Mouse (Mus musculus) forebrain, embryonic 14.5 days (tissue): Measurements from ENCODE around the gene Rhd. TPM values are rescaled to one million over a fixed set of nuclear protein-coding genes. Genes with fewer than 3 reads are reported as not detected.

Source experiments
- ATAC-seq: fragments of 200-750 bp; cut with Nextera tagmentation; 2 replicates; pipeline ENCODE4 v1.8.0; 2017; ENCODE audit warnings: mild to moderate bottlenecking, moderate library complexity
- DNase-seq: peaks from one replicate; pipeline ENCODE4 v3.0.0-alpha.2; 2015; ENCODE audit warnings: low spot score
- H3K27ac ChIP-seq: fragments of 300-500 bp; sonication (generic); 2 replicates; pipeline ENCODE4 v1.5.1; 2014; ENCODE audit warnings: low read depth, mild to moderate bottlenecking, control low read depth, low read length, moderate library complexity
- H3K27me3 ChIP-seq: fragments of 300-500 bp; sonication (generic); replicated peaks from 2 replicates; pipeline ENCODE4 v1.6.1; 2014; ENCODE audit warnings: low read length, control low read depth, mixed read lengths; ENCODE audit not compliant: control insufficient read depth, insufficient read depth
- H3K36me3 ChIP-seq: fragments of 300-500 bp; sonication (generic); 2 replicates; pipeline ENCODE4 v1.6.1; 2014; ENCODE audit warnings: low read length, control low read depth; ENCODE audit not compliant: control insufficient read depth, insufficient read depth
- H3K4me1 ChIP-seq: fragments of 300-500 bp; sonication (generic); 2 replicates; pipeline ENCODE4 v1.6.1; 2014; ENCODE audit warnings: antibody characterized with exemption, low read length, control low read depth; ENCODE audit not compliant: control insufficient read depth, insufficient read depth
- H3K4me2 ChIP-seq: fragments of 300-500 bp; sonication (generic); 2 replicates; pipeline ENCODE4 v1.6.1; 2014; ENCODE audit warnings: mild to moderate bottlenecking, control low read depth, low read length
- H3K4me3 ChIP-seq: fragments of 300-500 bp; sonication (generic); 2 replicates; pipeline ENCODE4 v1.5.1; 2014; ENCODE audit warnings: low read depth, low read length, control low read depth
- H3K9ac ChIP-seq: fragments of 300-500 bp; sonication (generic); 2 replicates; pipeline ENCODE4 v1.6.1; 2014; ENCODE audit warnings: mild to moderate bottlenecking, low read length, control low read depth, moderate library complexity
- H3K9me3 ChIP-seq: fragments of 300-500 bp; sonication (generic); replicated peaks from 2 replicates; pipeline ENCODE4 v1.6.1; 2016; ENCODE audit warnings: low read length, control low read depth, mixed read lengths; ENCODE audit not compliant: control insufficient read depth
- WGBS: fragments of 180-500 bp; shearing (Covaris S2); extraction: QIAGEN DNeasy Blood & Tissue Kit; methylation state at CpG from one replicate; pipeline ENCODE4 v1.1.7; 2014; 5-methylcytosine and 5-hydroxymethylcytosine counted together
- polyA plus RNA-seq: library from polyadenylated mRNA; unstranded; fragments of >200 nt; fragmentation: Nextera tagmentation; extraction: Ambion mirVana; gene quantifications from 2 replicates; pipeline ENCODE4 v1.2.1, GENCODE M21; 2014

The Rhd gene
- polyA plus RNA-seq, 1 experiment from 2014 or later, result 0.99 TPM

DNA sequence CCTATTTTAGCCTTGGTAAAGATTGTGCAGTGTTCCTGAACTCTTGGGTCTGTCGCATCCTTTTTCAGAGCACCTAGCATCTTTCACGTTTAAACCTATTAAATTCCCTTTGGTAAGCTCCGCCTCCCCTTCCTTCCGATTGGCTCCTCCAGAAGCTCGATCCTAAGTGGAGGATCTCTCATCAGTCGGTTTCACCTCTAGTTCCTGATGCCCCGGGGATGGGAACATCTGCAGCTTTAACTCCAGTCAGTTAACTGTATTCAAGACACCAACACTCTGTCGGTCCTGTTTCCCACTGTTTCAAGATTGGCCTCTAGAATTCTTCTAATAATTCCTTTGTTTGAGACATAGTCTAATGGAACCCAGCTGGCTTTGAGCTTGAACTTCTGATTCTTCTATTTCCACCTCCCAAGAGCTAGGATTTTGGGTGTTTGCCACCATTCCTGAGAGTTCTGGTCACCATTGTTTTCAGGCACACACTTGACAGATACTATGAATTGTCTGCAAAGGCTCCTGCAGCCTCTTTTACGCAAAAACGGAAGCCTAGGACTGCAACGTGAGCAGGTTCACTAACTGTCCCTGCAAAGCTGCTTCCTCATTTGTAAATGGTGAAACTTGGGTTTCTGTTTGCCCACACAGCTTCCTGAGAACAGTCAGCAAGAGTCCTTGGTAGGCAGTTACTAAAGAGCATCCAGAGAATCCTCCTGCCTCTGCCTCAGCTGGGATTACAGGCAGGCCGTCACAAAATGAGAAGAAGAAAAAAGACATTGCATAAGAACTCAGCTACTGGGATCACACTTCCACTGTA, 55.6 kb downstream of the Rhd start:
- ATAC-seq (no peak), DNase-seq (no peak)
- no peak overlapping the region for H3K4me3 ChIP-seq
- H3K9ac ChIP-seq, result no peak overlapping the region
- H3K9me3 ChIP-seq, result no peaks in the 10 kb centered on the region
- WGBS, result 41% methylated on average over 12 of the region's 12 CpGs
- H3K36me3 ChIP-seq, result peaks cover 3% of the 10 kb centered on the region; the same call in 1 of the 2 replicates
- H3K4me2 ChIP-seq, result no peak overlapping the region
- H3K4me1 ChIP-seq, result peaks cover 14% of the 10 kb centered on the region
- no peaks in the 10 kb centered on the region for H3K27me3 ChIP-seq
- H3K27ac ChIP-seq, result no peak overlapping the region

DNA sequence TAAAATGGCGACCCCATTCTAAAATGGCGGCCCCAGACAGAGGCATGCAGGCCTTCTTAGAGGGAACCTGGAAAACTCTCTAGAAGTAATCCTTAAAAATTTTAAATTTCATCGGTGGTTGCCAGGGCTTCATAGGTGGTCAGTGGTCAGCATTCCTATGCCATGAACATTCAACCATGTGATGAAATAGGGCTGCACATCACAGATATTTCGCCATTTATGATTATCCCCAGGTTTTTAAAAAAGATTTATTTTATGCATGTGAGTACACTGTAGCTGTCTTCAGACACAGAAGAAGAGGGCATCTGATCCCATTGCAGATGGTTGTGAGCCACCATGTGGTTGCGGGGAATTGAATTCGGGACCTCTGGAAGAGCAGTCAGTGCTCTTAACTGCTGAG, 56.3 kb downstream of the Rhd start:
- Histone ChIP-seq H3K9ac (no peak overlapping the region), H3K36me3 (peaks cover 10% of the 10 kb centered on the region), H3K4me2 (no peak overlapping the region), H3K27ac (no peak overlapping the region), H3K9me3 (no peaks in the 10 kb centered on the region), H3K4me3 (no peak overlapping the region), H3K27me3 (no peaks in the 10 kb centered on the region), H3K4me1 (peaks cover 16% of the 10 kb centered on the region)
- DNase-seq, result no peak
- ATAC-seq, result no peak
- 99% methylated on average over 6 of the region's 6 CpGs for WGBS

DNA sequence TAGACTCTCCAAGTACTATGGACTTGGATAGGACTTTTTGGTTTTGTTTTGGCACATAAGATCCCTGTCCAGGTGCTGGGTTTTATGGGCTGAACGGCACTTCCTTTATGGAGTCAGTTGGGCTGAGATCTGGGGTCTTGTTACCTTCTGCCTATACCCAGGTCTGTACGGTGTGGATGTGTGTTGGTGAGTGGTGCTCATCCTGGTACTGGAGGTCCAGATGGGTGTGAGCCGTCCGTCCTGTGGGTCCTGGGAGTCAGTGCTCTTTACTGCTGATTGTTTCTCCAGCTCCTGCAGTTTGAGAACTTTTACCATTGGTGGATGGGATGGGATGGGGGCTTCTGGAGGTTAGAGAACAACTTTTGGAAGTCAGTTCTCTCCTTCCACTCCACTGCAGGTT, 57.4 kb downstream of the Rhd start:
- no peak overlapping the region for H3K4me3 ChIP-seq
- no peak for ATAC-seq
- no peak overlapping the region for H3K27ac ChIP-seq
- H3K9ac ChIP-seq, result no peak overlapping the region
- peaks cover 20% of the 10 kb centered on the region for H3K36me3 ChIP-seq
- peaks cover 22% of the 10 kb centered on the region for H3K4me1 ChIP-seq
- no peaks in the 10 kb centered on the region for H3K27me3 ChIP-seq
- H3K4me2 ChIP-seq, result no peak overlapping the region
- H3K9me3 ChIP-seq, result no peaks in the 10 kb centered on the region
- 96% methylated on average over 4 of the region's 4 CpGs for WGBS
- no peak for DNase-seq

DNA sequence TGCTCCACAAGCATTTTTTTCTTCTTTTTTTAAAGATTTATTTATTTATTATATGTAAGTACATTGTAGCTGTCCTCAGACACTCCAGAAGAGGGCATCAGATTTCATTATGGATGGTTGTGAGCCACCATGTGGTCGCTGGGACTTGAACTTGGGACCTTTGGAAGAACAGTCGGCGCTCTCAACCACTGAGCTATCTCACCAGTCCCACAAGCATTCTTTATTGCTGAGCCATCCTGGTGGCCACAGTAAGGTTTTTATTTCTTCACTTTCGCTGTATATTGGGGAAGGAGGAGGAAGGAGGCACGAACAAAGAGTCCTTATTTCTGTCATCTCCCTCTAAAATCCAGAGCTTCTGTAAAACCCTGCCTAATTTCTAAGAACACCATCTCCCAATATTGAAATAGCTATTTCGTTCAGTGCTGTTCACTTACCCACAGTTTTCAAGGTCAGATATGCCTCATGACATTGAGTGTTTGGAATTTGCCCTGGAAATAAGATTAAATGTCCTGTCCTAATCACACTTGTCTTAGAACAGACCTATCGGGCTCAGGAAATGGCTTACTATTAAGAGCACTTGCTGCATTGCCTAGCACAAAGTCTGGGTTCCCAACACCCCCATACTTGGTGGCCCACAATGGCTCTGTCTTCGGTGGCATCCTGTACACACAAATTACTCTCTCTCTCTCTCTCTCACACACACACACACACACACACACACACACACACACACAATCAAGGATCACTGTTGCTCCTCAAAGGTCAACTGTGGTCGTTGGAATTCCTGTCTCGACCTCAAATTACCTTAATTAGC, 58.0 kb downstream of the Rhd start:
- peak overlapping the region; percentile 100 for H3K4me3 ChIP-seq
- 60% methylated on average over 10 of the region's 10 CpGs for WGBS
- peak overlapping the region; percentile 97 for H3K4me2 ChIP-seq
- H3K27ac ChIP-seq, result peak overlapping the region; percentile 82
- H3K27me3 ChIP-seq, result no peaks in the 10 kb centered on the region
- peaks cover 22% of the 10 kb centered on the region for H3K4me1 ChIP-seq
- H3K9me3 ChIP-seq, result no peaks in the 10 kb centered on the region
- peak overlapping the region; percentile 73 for H3K9ac ChIP-seq
- peak; percentile 3; the same call in 1 of the 2 replicates for ATAC-seq
- no peak for DNase-seq
- H3K36me3 ChIP-seq, result peaks cover 25% of the 10 kb centered on the region

DNA sequence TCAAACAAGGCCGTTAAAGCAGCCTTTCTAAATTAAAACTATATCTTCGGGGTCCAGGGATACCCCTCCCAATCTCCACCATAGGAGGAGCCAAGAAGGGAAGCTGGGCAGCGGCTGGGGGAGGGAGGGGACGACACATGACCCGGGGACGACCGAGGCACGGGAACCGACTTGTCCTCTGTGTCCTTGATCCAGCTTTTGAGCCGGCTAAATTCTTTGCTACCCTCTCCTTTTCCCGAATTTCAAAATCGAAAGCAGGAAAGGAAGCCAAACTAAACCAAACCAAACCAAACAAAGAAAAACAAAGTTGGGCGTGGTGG, 58.5 kb downstream of the Rhd start:
- DNase-seq (peak; percentile 65), ATAC-seq (peak; percentile 66)
- Histone ChIP-seq H3K4me2 (peak overlapping the region; percentile 97), H3K9me3 (no peaks in the 10 kb centered on the region), H3K27ac (peak overlapping the region; percentile 82), H3K4me1 (peaks cover 22% of the 10 kb centered on the region), H3K27me3 (no peaks in the 10 kb centered on the region), H3K4me3 (peak overlapping the region; percentile 100), H3K9ac (peak overlapping the region; percentile 73), H3K36me3 (peaks cover 31% of the 10 kb centered on the region)
- under 1% methylated on average over 13 of the region's 13 CpGs for WGBS

DNA sequence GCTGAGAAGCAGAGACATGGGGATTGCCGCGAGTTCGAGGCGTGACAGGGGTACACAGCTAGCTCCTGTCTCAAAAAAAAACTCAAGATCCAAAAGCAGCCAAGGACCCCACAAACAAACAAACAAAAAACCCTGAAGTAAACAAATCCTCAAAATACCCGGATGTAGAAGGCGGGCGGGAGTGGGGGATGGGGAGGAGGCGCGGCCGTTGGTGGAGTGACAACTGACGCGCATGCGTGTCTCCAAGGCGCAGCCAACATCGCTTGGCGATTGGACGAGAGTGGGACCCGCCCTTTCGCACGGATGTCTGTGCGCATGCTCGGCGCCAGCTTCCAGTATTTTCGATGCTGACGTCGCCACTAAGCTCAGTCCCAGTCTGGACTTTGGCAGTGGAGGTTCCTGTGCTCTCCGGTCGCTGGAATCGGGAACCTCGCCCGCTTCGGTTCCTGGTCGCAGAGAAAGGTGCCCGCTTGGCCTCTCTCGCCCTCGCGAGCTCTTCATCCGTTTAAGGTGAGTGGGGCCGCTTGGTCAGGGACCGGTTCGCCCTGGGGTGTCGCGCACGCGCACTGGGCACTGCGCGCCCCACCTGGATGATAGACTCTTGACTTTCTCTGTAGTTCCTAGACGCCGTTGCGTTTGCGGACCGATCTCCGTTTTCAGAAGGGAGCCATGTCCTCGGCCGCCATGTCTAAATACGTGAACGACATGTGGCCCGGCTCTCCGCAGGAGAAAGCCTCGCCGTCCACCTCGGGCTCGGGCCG, 59.1 kb downstream of the Rhd start, which contains the start of gene Rsrp1:
Gene Rsrp1 (plus strand): TSS at position 335 of the 761 bp plus-strand sequence.
- Histone ChIP-seq H3K9ac (peak within 1 kb of the TSS; percentile 96), H3K4me1 (peaks cover 22% of the 10 kb centered on the region), H3K27me3 (no peaks in the 10 kb centered on the region), H3K4me3 (peak within 1 kb of the TSS; percentile 100), H3K9me3 (no peaks in the 10 kb centered on the region), H3K4me2 (peak within 1 kb of the TSS; percentile 97), H3K36me3 (peaks cover 36% of the 10 kb centered on the region), H3K27ac (peak within 1 kb of the TSS; percentile 89)
- DNase-seq, result peak; percentile 100
- under 1% methylated on average over 64 of the region's 64 CpGs for WGBS
- ATAC-seq, result peak; percentile 98

DNA sequence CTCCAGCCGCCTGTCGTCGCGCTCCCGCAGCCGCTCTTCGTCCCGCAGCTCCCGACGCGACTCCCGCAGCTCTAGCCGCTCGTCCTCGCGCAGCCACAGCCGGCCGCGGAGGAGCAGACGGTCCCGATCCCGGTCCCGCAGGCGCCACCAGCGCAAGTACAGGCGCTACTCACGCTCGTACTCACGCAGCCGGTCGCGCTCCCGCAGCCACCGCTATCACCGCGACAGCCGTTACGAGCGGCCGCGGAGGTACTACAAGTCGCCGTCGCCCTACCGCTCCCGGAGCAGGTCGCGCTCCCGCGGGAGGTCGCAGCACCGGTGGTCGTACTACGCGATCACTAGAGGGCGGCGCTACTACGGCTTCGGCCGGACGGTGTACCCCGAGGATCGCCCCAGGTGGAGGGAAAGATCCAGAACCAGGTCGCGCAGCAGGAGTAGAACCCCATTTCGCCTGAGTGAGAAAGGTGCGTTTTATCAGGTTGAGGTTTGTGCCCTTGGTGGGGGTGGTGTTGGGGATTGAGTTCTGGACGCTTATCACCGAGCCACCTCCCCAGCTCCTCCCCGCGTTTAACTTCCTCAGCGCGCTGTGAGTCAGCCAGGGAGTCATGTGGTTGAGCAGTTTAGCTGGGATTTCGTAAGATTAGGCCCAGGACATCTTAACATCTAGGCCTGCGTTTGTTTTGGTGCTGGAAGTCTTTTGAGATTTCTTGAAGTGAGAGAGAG, 59.8 kb downstream of the Rhd start:
- DNase-seq (peak; percentile 39), ATAC-seq (no peak; the same call in 1 of the 2 replicates)
- peak overlapping the region; percentile 89 for H3K27ac ChIP-seq
- H3K9ac ChIP-seq, result peak overlapping the region; percentile 96
- WGBS, result under 1% methylated on average over 74 of the region's 75 CpGs
- H3K4me3 ChIP-seq, result peak overlapping the region; percentile 100
- H3K4me1 ChIP-seq, result peaks cover 22% of the 10 kb centered on the region
- H3K27me3 ChIP-seq, result no peaks in the 10 kb centered on the region
- H3K4me2 ChIP-seq, result peak overlapping the region; percentile 97
- peaks cover 42% of the 10 kb centered on the region for H3K36me3 ChIP-seq
- no peaks in the 10 kb centered on the region for H3K9me3 ChIP-seq

DNA sequence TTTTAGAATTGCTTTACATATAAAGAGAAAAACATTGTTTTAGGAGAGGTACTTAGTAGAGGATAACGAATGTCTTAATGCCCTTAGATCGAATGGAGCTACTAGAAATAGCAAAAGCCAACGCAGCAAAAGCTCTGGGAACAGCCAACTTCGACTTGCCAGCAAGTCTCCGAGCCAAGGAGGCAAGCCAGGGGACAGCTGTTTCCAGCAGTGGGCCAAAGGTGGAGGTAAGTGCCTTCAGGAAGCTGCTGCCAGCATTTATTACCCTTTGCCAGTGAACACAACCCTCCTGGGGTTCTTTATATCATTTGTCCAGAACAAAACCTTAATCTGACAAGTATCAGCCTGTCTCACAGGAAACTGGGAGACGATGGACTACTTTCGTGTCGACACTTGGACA, 60.9 kb downstream of the Rhd start:
- H3K27ac ChIP-seq, result no peak overlapping the region
- peak overlapping the region; percentile 18; the same call in 1 of the 2 replicates for H3K9ac ChIP-seq
- peaks cover 22% of the 10 kb centered on the region for H3K4me1 ChIP-seq
- peak overlapping the region; percentile 100 for H3K4me3 ChIP-seq
- peak overlapping the region; percentile 97 for H3K4me2 ChIP-seq
- no peak for ATAC-seq
- DNase-seq, result no peak
- H3K9me3 ChIP-seq, result no peaks in the 10 kb centered on the region
- peaks cover 47% of the 10 kb centered on the region for H3K36me3 ChIP-seq
- WGBS, result 72% methylated on average over 8 of the region's 8 CpGs
- H3K27me3 ChIP-seq, result no peaks in the 10 kb centered on the region
